Mouse (Mus musculus) inflammation-experienced regulatory T-cells, adult 6 months (primary cell): ENCODE measurements at regions not wholly inside any gene's neighbourhood (a gene's known extent, or its start where the extent isn't known, plus 50 kb on each side); places are given as distances from the start of the nearest gene placed in this dataset.
A peak's percentile ranks its signal among the peaks of the same experiment; 100 is the strongest.

ENCODE experiments used
- ATAC-seq: one replicate; pipeline ENCODE4 v1.8.0; 2017

DNA sequence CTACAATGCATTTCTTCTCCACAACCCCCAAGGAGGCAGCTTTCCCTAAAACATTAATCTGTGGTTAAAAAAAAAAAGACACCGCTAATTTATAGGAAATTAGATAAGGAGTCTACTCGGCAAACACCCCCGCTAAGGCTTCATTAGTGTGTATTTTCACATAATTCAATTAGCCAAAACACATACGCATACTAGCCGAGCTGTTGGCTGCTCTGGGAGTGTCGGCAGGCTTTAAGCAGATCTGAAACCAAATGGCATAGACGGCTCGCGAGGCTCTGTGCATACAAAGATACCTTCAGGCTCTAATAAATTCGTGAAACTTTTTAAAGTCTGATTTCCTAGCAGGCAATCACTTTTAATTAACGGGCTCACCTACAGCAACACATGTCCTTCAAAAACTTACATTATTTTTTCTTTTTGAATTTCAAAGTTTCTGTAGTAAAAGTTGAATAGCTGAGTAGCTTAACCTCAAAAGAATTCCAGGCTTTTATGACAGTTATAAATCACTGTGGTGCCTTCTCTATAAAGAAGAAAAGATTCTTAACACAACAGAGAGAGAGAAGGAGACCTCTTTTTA lies 68.0 kb upstream of the Smyd2 start:
- ATAC-seq = no peak

DNA sequence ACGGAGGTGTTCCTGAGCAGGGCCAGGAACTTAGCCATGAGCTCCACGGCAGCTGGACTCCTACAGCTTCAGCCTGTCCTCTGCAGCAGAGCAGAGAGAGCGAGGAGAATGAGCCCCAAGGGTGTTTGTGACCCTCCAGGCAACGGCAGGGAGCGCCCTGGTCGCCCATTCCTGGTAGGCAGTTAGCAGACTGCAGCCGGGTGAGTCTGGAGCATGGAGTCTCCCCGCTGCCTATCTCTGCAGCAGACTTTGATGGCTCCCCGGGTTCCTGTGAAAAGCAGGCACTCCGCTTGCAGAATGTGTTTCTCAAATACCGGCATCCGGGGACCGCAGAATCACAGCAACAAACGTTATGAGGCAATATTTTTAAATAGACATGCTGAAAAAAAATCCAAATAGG lies 67.2 kb upstream of the Smyd2 start:
- ATAC-seq = no peak

- no peak for ATAC-seq
Measured at GRCm38 (mm10) chr1:189988864-189989263, 66.7 kb upstream of the Smyd2 start.

GRCm38 (mm10) chr1:189985516-189986205 lies 63.5 kb upstream of the Smyd2 start:
- no peak for ATAC-seq

DNA sequence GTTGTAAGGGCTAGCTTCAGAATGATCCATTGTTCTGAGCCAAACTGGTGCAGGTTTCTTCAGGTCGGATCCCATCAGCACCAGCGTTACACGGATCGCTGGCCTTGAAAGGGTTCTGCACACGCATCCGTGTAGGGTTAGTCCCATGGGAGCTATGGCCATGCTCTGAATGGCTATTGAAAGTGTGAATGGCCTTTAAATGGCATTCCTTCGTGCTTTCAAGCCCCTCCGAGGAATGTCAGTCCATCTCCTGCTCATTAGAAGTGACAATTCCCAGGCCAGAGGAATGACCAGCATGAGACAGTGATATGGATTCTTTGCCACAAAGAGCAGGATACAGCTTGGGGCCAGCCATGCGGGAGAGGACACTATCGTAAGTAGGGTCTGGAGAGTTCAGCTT lies 56.1 kb upstream of the Smyd2 start:
- no peak for ATAC-seq

DNA sequence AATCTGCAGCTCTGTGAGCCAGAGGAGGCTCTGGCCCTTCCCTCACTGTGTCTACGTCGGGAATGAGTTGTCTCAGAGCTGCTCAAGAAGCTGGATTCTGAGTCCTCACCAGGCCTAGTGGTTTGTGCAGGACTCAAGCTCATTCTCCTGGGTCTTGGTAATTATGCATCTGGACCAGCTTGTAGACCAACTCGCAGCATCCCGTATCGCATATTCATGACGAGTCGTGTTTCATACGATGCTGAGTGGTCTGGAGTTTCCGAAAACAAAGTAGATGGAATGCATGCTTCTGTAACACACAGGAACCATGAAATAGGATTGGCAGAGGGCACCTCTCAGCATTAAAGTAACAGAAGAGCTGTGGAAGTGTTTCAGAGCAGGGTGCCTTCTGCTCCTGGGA lies 53.5 kb upstream of the Smyd2 start:
- no peak for ATAC-seq

GRCm38 (mm10) chr1:189972790-189973406 lies 50.7 kb upstream of the Smyd2 start:
- peak; percentile 85 for ATAC-seq
